Mouse (Mus musculus): ENCODE results near the gene Phldb2. TPM values are rescaled to one million over a fixed set of nuclear protein-coding genes. Genes with fewer than 3 reads are reported as not detected.

Phldb2 gene
- total and polyA plus RNA-seq, 3 experiments: 0.04 TPM; not detected in 2

DNA sequence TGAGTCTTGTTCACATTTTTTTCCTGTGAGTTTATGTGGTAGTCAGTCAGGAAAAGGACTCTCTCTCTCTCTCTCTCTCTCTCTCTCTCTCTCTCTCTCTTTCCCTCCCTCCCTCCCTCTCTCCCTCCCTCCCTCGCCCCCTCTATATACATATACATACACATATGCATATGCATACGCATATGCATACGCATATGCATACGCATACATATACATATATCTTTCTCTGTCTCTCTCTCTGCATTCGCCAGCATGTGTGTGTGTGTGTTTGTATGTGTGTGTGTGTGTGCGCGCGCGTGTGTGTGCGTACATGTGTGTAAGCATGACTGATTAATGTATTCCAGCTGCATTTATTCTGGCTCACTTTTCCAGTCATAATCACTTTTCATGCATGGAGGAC is 98.9 kb downstream of the Phldb2 start:
- Histone ChIP-seq H3K79me2 (replicated peaks; ENCODE audit: control insufficient read depth, extremely low read depth, insufficient read depth, poor library complexity, severe bottlenecking) (no peaks in the 10 kb centered on the region), H3K36me3 (replicated peaks in 1 of 2; ENCODE audit: control insufficient read depth in 1 of 2, insufficient read depth in 1 of 2, low read length in 1 of 2) (no peaks in the 10 kb centered on the region), H3K27ac (ENCODE audit: insufficient read depth, low read depth) (no peak overlapping the region), H3K27me3 (replicated peaks) (no peaks in the 10 kb centered on the region), H3K9ac (ENCODE audit: insufficient read depth, low read depth) (no peak overlapping the region), H3K4me1 (ENCODE audit: control insufficient read depth in 1 of 2, insufficient read depth in 2 of 2) (no peaks in the 10 kb centered on the region), H3K4me3 (replicated peaks in 1 of 3; ENCODE audit: low read depth in 2 of 3, low read length in 2 of 3, poor library complexity in 1 of 3) (no peak overlapping the region), H3K4me2 (ENCODE audit: insufficient read depth, low read depth, poor library complexity, severe bottlenecking) (no peak overlapping the region), H3K9me3 (replicated peaks; ENCODE audit: low read length) (no peaks in the 10 kb centered on the region)
- TF ChIP-seq KAT2A (IDR thresholded peaks at IDR 0.05; ENCODE audit: insufficient replicate concordance, low read length): no peak
- TF ChIP-seq TCF12 (IDR thresholded peaks at IDR 0.05; ENCODE audit: low read depth, low read length): no peak
- no peak for TF ChIP-seq USF1 (IDR thresholded peaks at IDR 0.05; ENCODE audit: low read depth, low read length)
- no peak for TF ChIP-seq IRF4 (IDR thresholded peaks at IDR 0.05; ENCODE audit: low read depth, low read length)
- no peak for TF ChIP-seq CHD1 (IDR thresholded peaks at IDR 0.05; ENCODE audit: low read depth, low read length)
- TF ChIP-seq SMC3 (IDR thresholded peaks at IDR 0.05; ENCODE audit: low read depth, low read length): no peak
- TF ChIP-seq SIN3A (IDR thresholded peaks at IDR 0.05; ENCODE audit: low read length): no peak
- no peak for TF ChIP-seq POLR2A (IDR thresholded peaks at IDR 0.05; ENCODE audit: low read depth, low read length)
- no peak for TF ChIP-seq RAD21 (IDR thresholded peaks at IDR 0.05; ENCODE audit: low read depth, low read length)
- TF ChIP-seq ZKSCAN1 (IDR thresholded peaks at IDR 0.05; ENCODE audit: borderline replicate concordance, low read depth, low read length): no peak
- TF ChIP-seq MEF2A (IDR thresholded peaks at IDR 0.05; ENCODE audit: borderline replicate concordance, low read depth, low read length): no peak
- TF ChIP-seq TBP (conservative IDR thresholded peaks at IDR 0.05; ENCODE audit: low read depth, low read length): no peak
- TF ChIP-seq ELF1 (IDR thresholded peaks at IDR 0.05; ENCODE audit: low read depth, low read length): no peak
- no peak for TF ChIP-seq GABPA (IDR thresholded peaks at IDR 0.05; ENCODE audit: insufficient replicate concordance, low read depth, low read length)
- no peak for TF ChIP-seq NELFE (IDR thresholded peaks at IDR 0.05; ENCODE audit: low read depth, low read length)
- TF ChIP-seq MAFK (IDR thresholded peaks at IDR 0.05; ENCODE audit: insufficient replicate concordance, low read length): no peak
- no peak for TF ChIP-seq POLR2AphosphoS2 (IDR thresholded peaks at IDR 0.05; ENCODE audit: low read depth, low read length)
- TF ChIP-seq RCOR1 (conservative IDR thresholded peaks at IDR 0.05; ENCODE audit: low read depth, low read length): no peak
- TF ChIP-seq HCFC1 (IDR thresholded peaks at IDR 0.05; ENCODE audit: low read depth, low read length): no peak
- TF ChIP-seq CHD2 (IDR thresholded peaks at IDR 0.05; ENCODE audit: low read length): no peak
- in situ Hi-C loops (cut with MboI; ENCODE audit: low pct_ligation_motif_present, low pct_unique_long_range_greater_than_20kb, low sequenced_read_pairs): no loop called here
- dilution Hi-C loops (cut with MboI; ENCODE audit: extremely low pct_ligation_motif_present, extremely low pct_unique_long_range_greater_than_20kb, low sequenced_read_pairs): no loop called here
- DNase-seq (ENCODE audit: extremely low read depth): no peak

DNA sequence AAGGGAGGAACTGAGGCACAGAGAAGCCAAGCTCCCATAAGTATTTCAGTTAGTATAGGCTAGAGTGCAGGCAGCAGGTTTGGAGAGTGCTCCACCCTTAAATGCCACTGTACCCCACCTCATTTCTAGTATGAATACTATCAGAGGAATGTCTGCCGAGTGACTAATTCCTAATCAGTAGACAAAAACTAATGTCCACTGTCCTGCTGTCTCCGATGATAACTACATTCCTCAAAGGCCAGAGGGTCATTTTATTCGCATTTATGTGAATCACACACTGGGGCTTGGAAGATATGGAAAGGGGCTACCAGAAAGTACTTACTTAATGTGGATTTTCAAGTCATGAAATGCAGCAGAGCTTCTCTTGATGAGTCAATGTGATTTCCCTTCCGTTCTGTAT is 104.4 kb downstream of the Phldb2 start:
- no peak overlapping the region for H3K4me2 ChIP-seq (ENCODE audit: insufficient read depth, low read depth, poor library complexity, severe bottlenecking)

More for the DNA sequence above, 104.4 kb downstream of the Phldb2 start:
- Histone ChIP-seq H3K79me2 (replicated peaks; ENCODE audit: control insufficient read depth, extremely low read depth, insufficient read depth, poor library complexity, severe bottlenecking) (no peaks in the 10 kb centered on the region), H3K27ac (ENCODE audit: insufficient read depth, low read depth) (no peak overlapping the region), H3K4me3 (replicated peaks in 1 of 3; ENCODE audit: low read depth in 2 of 3, low read length in 2 of 3, poor library complexity in 1 of 3) (no peak overlapping the region), H3K4me1 (ENCODE audit: control insufficient read depth in 1 of 2, insufficient read depth in 2 of 2) (peaks cover 0 to 4% of the 10 kb centered on the region in 2 experiments; a peak in 1 of 4 replicates), H3K36me3 (replicated peaks in 1 of 2; ENCODE audit: control insufficient read depth in 1 of 2, insufficient read depth in 1 of 2, low read length in 1 of 2) (no peaks in the 10 kb centered on the region), H3K9ac (ENCODE audit: insufficient read depth, low read depth) (no peak overlapping the region), H3K27me3 (replicated peaks) (no peaks in the 10 kb centered on the region), H3K9me3 (replicated peaks; ENCODE audit: low read length) (no peaks in the 10 kb centered on the region)
- no peak for DNase-seq (ENCODE audit: extremely low read depth)
- in situ Hi-C loops (cut with MboI; ENCODE audit: low pct_ligation_motif_present, low pct_unique_long_range_greater_than_20kb, low sequenced_read_pairs): no loop called here
- dilution Hi-C loops (cut with MboI; ENCODE audit: extremely low pct_ligation_motif_present, extremely low pct_unique_long_range_greater_than_20kb, low sequenced_read_pairs): no loop called here
- TF ChIP-seq TCF12 (IDR thresholded peaks at IDR 0.05; ENCODE audit: low read depth, low read length): no peak
- no peak for TF ChIP-seq ZKSCAN1 (IDR thresholded peaks at IDR 0.05; ENCODE audit: borderline replicate concordance, low read depth, low read length)
- TF ChIP-seq KAT2A (IDR thresholded peaks at IDR 0.05; ENCODE audit: insufficient replicate concordance, low read length): no peak
